Mouse (Mus musculus) embryo, embryonic 10 days (tissue): ENCODE data around the gene Brms1.

Source experiments
- DNase-seq: peaks from one replicate; pipeline ENCODE4 v3.0.0-alpha.2; 2015; ENCODE audit warnings: low spot score

The Brms1 gene

GRCm38 (mm10) chr19:5092083-5092482 lies 50.9 kb downstream of the Brms1 start:
- no peak for DNase-seq

GRCm38 (mm10) chr19:5093481-5094242 lies 52.5 kb downstream of the Brms1 start:
- DNase-seq, result no peak

- peak; percentile 97 for DNase-seq
Observed at GRCm38 (mm10) chr19:5094243-5094632, 53.1 kb downstream of the Brms1 start.

- no peak for DNase-seq
Observed at GRCm38 (mm10) chr19:5094746-5095417, 53.7 kb downstream of the Brms1 start.

GRCm38 (mm10) chr19:5095887-5096474 lies 54.8 kb downstream of the Brms1 start:
- DNase-seq, result no peak

GRCm38 (mm10) chr19:5097521-5098362 lies 56.6 kb downstream of the Brms1 start:
- peak; percentile 36 for DNase-seq

- peak; percentile 74 for DNase-seq
Observed at GRCm38 (mm10) chr19:5098363-5099143, 57.4 kb downstream of the Brms1 start, which contains the start of gene Cnih2. Gene Cnih2, minus strand, starts transcription at chr19:5098521.
